Mouse (Mus musculus): Measurements from ENCODE around the gene Rcn1.

- TF ChIP-seq CTCF (IDR thresholded peaks at IDR 0.05; ENCODE audit: borderline replicate concordance, insufficient read depth, low read length) (no peak), POLR2A (IDR thresholded peaks at IDR 0.05; ENCODE audit: low read depth, low read length) (no peak)
These were observed 26.4 kb downstream of the Rcn1 start for GRCm38 (mm10) chr2:105372727-105373126.
